In genomic region chr13:43302239-43302638, GRCm38 (mm10) we compare ENCODE assay signal across 8 mouse cellular contexts. TPM values are rescaled to one million over a fixed set of nuclear protein-coding genes. Genes with fewer than 3 reads are reported as not detected.
DNase-seq lines count a peak whose midpoint lies in the region; ATAC-seq and TF ChIP-seq lines count a peak whose summit lies in the region.

No protein-coding gene starts in this region.

- peak overlapping the region; percentile 97 for H3K4me2 ChIP-seq in embryonic facial prominence, embryonic 13.5 days
- peak overlapping the region; percentile 100 for H3K4me2 ChIP-seq in intestine, embryonic 16.5 days (ENCODE audit: low read depth, low read length)
- H3K4me2 ChIP-seq in neural tube, embryonic 15.5 days = peak overlapping the region; percentile 79

- peak overlapping the region; percentile 69 for H3K4me3 ChIP-seq in layer of hippocampus, adult 2 months
- H3K4me3 ChIP-seq in embryonic facial prominence, embryonic 13.5 days = peak overlapping the region; percentile 72
- peak overlapping the region; percentile 71 for H3K4me3 ChIP-seq in intestine, embryonic 16.5 days (ENCODE audit: low read length)
- H3K4me3 ChIP-seq in neural tube, embryonic 15.5 days (replicated peaks) = peak overlapping the region; percentile 80

- H3K4me1 ChIP-seq in embryonic facial prominence, embryonic 13.5 days = peaks cover 38% of the 10 kb centered on the region
- H3K4me1 ChIP-seq in intestine, embryonic 16.5 days (ENCODE audit: control insufficient read depth, insufficient read depth, low read length) = peaks cover 16% of the 10 kb centered on the region
- H3K4me1 ChIP-seq in neural tube, embryonic 15.5 days = peaks cover 46% of the 10 kb centered on the region

- ATAC-seq in embryonic facial prominence, embryonic 13.5 days (ENCODE audit: insufficient number of reproducible peaks, insufficient read depth, low FRiP score, low TSS enrichment, low read depth) = no peak
- no peak for ATAC-seq in intestine, embryonic 16.5 days
- no peak for ATAC-seq in neural tube, embryonic 15.5 days (ENCODE audit: low FRiP score)

- no peak for DNase-seq in layer of hippocampus, adult 2 months (ENCODE audit: low spot score in 2 of 2)
- no peak for DNase-seq in layer of hippocampus, adult 9-11 months
- DNase-seq in frontal cortex, adult 2 months (ENCODE audit: extremely low spot score in 1 of 2, low spot score in 1 of 2) = no peak
- no peak for DNase-seq in cerebellum, postnatal 10 days
- DNase-seq in cerebellum, adult 11 months = no peak

- no peaks in the 10 kb centered on the region for H3K36me3 ChIP-seq in embryonic facial prominence, embryonic 13.5 days
- H3K36me3 ChIP-seq in intestine, embryonic 16.5 days (ENCODE audit: control insufficient read depth, insufficient read depth, low read length) = no peaks in the 10 kb centered on the region
- no peaks in the 10 kb centered on the region for H3K36me3 ChIP-seq in neural tube, embryonic 15.5 days

- H3K27ac ChIP-seq in layer of hippocampus, adult 2 months = peak overlapping the region; percentile 98
- no peak overlapping the region for H3K27ac ChIP-seq in embryonic facial prominence, embryonic 13.5 days
- H3K27ac ChIP-seq in intestine, embryonic 16.5 days (ENCODE audit: low read length) = no peak overlapping the region
- H3K27ac ChIP-seq in neural tube, embryonic 15.5 days (replicated peaks) = peak overlapping the region; percentile 90

- no peaks in the 10 kb centered on the region for H3K9me3 ChIP-seq in embryonic facial prominence, embryonic 13.5 days
- no peaks in the 10 kb centered on the region for H3K9me3 ChIP-seq in intestine, embryonic 16.5 days (ENCODE audit: control insufficient read depth, low read length)
- no peaks in the 10 kb centered on the region for H3K9me3 ChIP-seq in neural tube, embryonic 15.5 days (replicated peaks)

- no peak; the same call in 1 of the 2 replicates for TF ChIP-seq CTCF in layer of hippocampus, adult 2 months (conservative IDR thresholded peaks at IDR 0.05)

- WGBS in embryonic facial prominence, embryonic 13.5 days = 7% methylated on average over 11 of the region's 11 CpGs
- WGBS in intestine, embryonic 16.5 days = 11% methylated on average over 11 of the region's 11 CpGs
- WGBS in neural tube, embryonic 15.5 days = 1% methylated on average over 11 of the region's 11 CpGs

- peak overlapping the region; percentile 80 for H3K9ac ChIP-seq in embryonic facial prominence, embryonic 13.5 days
- H3K9ac ChIP-seq in intestine, embryonic 16.5 days (ENCODE audit: low read depth, low read length) = no peak overlapping the region
- peak overlapping the region; percentile 80 for H3K9ac ChIP-seq in neural tube, embryonic 15.5 days (replicated peaks)

- H3K27me3 ChIP-seq in embryonic facial prominence, embryonic 13.5 days = peaks cover 40% of the 10 kb centered on the region
- H3K27me3 ChIP-seq in intestine, embryonic 16.5 days (replicated peaks; ENCODE audit: control insufficient read depth, insufficient read depth, low read length) = peaks cover 20% of the 10 kb centered on the region
- no peaks in the 10 kb centered on the region for H3K27me3 ChIP-seq in neural tube, embryonic 15.5 days (replicated peaks)

RNA-seq across cellular contexts. Expression of gene Gfod1, which starts 1.7 kb away (rescaled TPM):
- 10 to 100 TPM; 94.6 to 99.3 TPM for total RNA-seq in layer of hippocampus, adult 2 months (2021)
- polyA plus RNA-seq in embryonic facial prominence, embryonic 13.5 days (2015; fragmentation: Nextera tagmentation; extraction: Ambion mirVana) = 0.74 and 1.0 TPM in 2 replicates
- polyA plus RNA-seq in intestine, embryonic 16.5 days (2015; fragmentation: Nextera tagmentation; extraction: Ambion mirVana) = 0.13 and 0.18 TPM in 2 replicates
- 1.9 and 2.7 TPM in 2 replicates for polyA plus RNA-seq in neural tube, embryonic 15.5 days (2015; fragmentation: Nextera tagmentation; extraction: Ambion mirVana)
- 27.0 and 29.0 TPM in 2 replicates for polyA plus RNA-seq in frontal cortex, adult 2 months (2012; rRNA removed)

Comparison
In these comparisons a context has a peak if more than half of its experiments do, and no peak if none do; other contexts are left out.
1. H3K27ac ChIP-seq: peak in layer of hippocampus, adult 2 months (single experiment) and neural tube, embryonic 15.5 days (single experiment); none in embryonic facial prominence, embryonic 13.5 days (single experiment) and intestine, embryonic 16.5 days (single experiment).
2. Peak in every context shown above with its lines, with median percentiles within 50 percentile points of each other: H3K4me3 ChIP-seq and H3K4me2 ChIP-seq.